Mouse (Mus musculus) macrophage (primary cell): ENCODE data around the gene Mog. TPM values are rescaled to one million over a fixed set of nuclear protein-coding genes. Genes with fewer than 3 reads are reported as not detected.

Experiments used
- H3K27ac ChIP-seq: fragments of 350-480 bp; formaldehyde crosslinking; 2 replicates; pipeline ENCODE4 v1.9.0; 2021
- H3K36me3 ChIP-seq: fragments of 350-480 bp; formaldehyde crosslinking; 2 replicates; pipeline ENCODE4 v1.9.0; 2021; ENCODE audit errors: inconsistent target
- H3K4me3 ChIP-seq: fragments of 350-480 bp; formaldehyde crosslinking; 2 replicates; pipeline ENCODE4 v1.9.0; 2021; ENCODE audit errors: inconsistent target
- H3K79me2 ChIP-seq: fragments of 350-480 bp; formaldehyde crosslinking; 2 replicates; pipeline ENCODE4 v1.9.0; 2021; ENCODE audit errors: inconsistent target
- WGBS: methylation state at CpG from one replicate; pipeline ENCODE4 v1.1.7; 2026; ENCODE audit warnings: inconsistent platforms; ENCODE audit not compliant: missing documents; 5-methylcytosine and 5-hydroxymethylcytosine counted together
- polyA plus RNA-seq: library from polyadenylated mRNA; stranded (reverse); fragments of 250-400 nt; gene quantifications from 3 replicates; pipeline ENCODE4 v1.2.4, GENCODE M21; 2018; ENCODE audit warnings: inconsistent platforms

Mog gene
- polyA plus RNA-seq, 1 experiment from 2014 or later = not detected

GRCm38 (mm10) chr17:36961125-36961524 is 62.1 kb downstream of the Mog start:
- Histone ChIP-seq H3K4me3 (no peak overlapping the region), H3K36me3 (peaks cover 6% of the 10 kb centered on the region; the same call in 1 of the 2 replicates), H3K27ac (no peak overlapping the region), H3K79me2 (peaks cover 9% of the 10 kb centered on the region; the same call in 1 of the 2 replicates)
- WGBS = 85% methylated on average over 1 of the region's 1 CpGs

Other genes starting within 250 kb of the Mog start
- not detected in 3 replicates for gene H2-M10.6, start 211.2 kb downstream of the Mog start, polyA plus RNA-seq
- gene Trim26, start 186.3 kb downstream of the Mog start, polyA plus RNA-seq = 38.3 to 72.2 TPM (median 56.6 TPM) in 3 replicates
- not detected in 3 replicates for gene Trim15, start 156.2 kb downstream of the Mog start, polyA plus RNA-seq
- gene Trim10, start 153.8 kb downstream of the Mog start, polyA plus RNA-seq = not detected in 3 replicates
- gene Trim40, start 133.3 kb downstream of the Mog start, polyA plus RNA-seq = not detected in 3 replicates
- gene Trim31, start 125.3 kb downstream of the Mog start, polyA plus RNA-seq = not detected in 3 replicates
- gene Rnf39, start 80.5 kb downstream of the Mog start, polyA plus RNA-seq = not detected in 3 replicates
- gene Ppp1r11, start 71.7 kb downstream of the Mog start, polyA plus RNA-seq = 42.9 to 61.6 TPM (median 57.7 TPM) in 3 replicates
- gene Znrd1, start 64.8 kb downstream of the Mog start, polyA plus RNA-seq = 17.7 to 36.4 TPM (median 32.4 TPM) in 3 replicates
- gene Znrd1as, start 64.8 kb downstream of the Mog start, polyA plus RNA-seq = 5.5 to 12.4 TPM (median 5.9 TPM) in 3 replicates
- not detected in 3 replicates for gene 2410137M14Rik, start 42.2 kb downstream of the Mog start, polyA plus RNA-seq
- not detected in 3 replicates for gene H2-M5, start 33.9 kb downstream of the Mog start, polyA plus RNA-seq
- gene Zfp57, start 22.2 kb downstream of the Mog start, polyA plus RNA-seq = not detected in 3 replicates
- 0.44 to 0.87 TPM (median 0.59 TPM) in 3 replicates for gene Gabbr1, start 22.6 kb upstream of the Mog start, polyA plus RNA-seq
- gene Olfr90, start 65.1 kb upstream of the Mog start, polyA plus RNA-seq = not detected in 3 replicates
- not detected in 3 replicates for gene Olfr91, start 74.9 kb upstream of the Mog start, polyA plus RNA-seq
- not detected in 3 replicates for gene Olfr92, start 96.7 kb upstream of the Mog start, polyA plus RNA-seq
- not detected in 3 replicates for gene Olfr93, start 138.1 kb upstream of the Mog start, polyA plus RNA-seq
- gene Ubd, start 170.5 kb upstream of the Mog start, polyA plus RNA-seq = not detected in 3 replicates
- not detected in 3 replicates for gene Olfr94, start 177.6 kb upstream of the Mog start, polyA plus RNA-seq
- not detected in 3 replicates for gene Olfr95, start 189.7 kb upstream of the Mog start, polyA plus RNA-seq
- gene Olfr96, start 196.7 kb upstream of the Mog start, polyA plus RNA-seq = not detected in 3 replicates
- gene Olfr97, start 213.9 kb upstream of the Mog start, polyA plus RNA-seq = not detected in 3 replicates
- gene Olfr98, start 240.4 kb upstream of the Mog start, polyA plus RNA-seq = not detected in 3 replicates
- 27.9 to 59.9 TPM (median 48.4 TPM) in 3 replicates for gene H2-M3, start 246.8 kb upstream of the Mog start, polyA plus RNA-seq